Mouse (Mus musculus) kidney, postnatal 36 days (tissue): Measurements from ENCODE around the gene Atp5s.

Experiments
- DNase-seq, 2 experiments: peaks; one replicate each; pipeline ENCODE4 v3.0.0; 2021 to 2022; ENCODE audit warnings: mixed read lengths in 2 of 2

Gene Atp5s

DNA sequence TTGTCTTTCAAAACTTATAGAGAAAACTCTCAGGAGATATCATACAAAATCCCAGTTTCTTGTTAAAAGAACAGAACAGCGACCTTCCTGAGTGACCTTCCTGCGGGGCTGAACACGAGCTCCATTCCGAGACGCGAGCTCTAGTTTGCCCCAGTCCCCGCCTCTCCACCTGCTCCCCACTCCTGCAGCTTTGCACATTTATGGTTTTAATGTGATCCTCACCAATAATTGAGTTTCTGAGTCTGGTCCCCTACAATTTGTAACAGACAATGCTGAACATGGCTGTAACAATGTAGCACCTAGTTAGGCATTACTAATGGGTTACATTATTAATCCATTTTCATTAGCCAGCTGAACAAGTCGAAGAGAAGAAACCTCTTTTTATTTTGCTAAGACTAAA is 56.7 kb downstream of the Atp5s start:
- DNase-seq, result peak in 1 of 2 experiments; percentile 54

DNA sequence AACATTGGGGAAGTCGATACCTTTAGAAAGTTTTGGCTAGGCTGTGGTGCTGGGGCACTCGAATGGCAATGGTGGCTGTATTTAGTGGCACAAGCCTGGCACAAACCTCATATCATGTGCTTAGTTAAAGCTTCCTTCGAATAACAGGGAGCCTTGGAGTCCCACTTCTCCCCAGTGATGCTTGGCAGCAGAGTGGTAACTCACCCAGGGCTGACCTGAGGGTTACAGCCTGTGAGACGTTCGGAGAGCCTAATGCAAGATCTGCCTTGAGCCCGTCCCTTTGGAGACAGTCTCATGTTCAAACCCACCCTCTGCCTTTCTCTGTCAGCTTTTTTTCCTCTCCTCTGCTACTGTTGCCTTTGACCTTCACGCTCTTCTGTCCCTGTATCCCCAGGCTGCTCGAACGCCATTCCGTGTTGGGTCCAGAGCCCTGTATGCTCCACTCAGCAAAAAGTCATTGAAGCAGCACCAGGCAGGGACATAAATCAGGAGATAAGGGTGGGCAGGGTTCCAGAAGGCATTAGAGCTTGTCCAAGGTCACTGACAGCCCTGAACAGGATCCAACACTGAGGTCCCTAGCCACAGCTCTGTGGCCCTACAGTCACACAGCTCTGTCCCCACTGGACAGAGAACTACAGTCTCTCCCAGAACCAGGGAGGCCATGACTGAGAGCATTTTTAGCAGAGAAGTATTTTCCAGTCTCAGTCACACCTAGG is 57.3 kb downstream of the Atp5s start:
- DNase-seq, result peak; percentile 92 to 96

- DNase-seq, result peak; percentile 76 to 89
These were observed 58.7 kb downstream of the Atp5s start for GRCm38 (mm10) chr12:69783247-69784025.

GRCm38 (mm10) chr12:69785471-69785870 is 60.7 kb downstream of the Atp5s start:
- DNase-seq, result no peak

GRCm38 (mm10) chr12:69788380-69788779 is 63.6 kb downstream of the Atp5s start:
- peak in 1 of 2 experiments; percentile 44 for DNase-seq

DNA sequence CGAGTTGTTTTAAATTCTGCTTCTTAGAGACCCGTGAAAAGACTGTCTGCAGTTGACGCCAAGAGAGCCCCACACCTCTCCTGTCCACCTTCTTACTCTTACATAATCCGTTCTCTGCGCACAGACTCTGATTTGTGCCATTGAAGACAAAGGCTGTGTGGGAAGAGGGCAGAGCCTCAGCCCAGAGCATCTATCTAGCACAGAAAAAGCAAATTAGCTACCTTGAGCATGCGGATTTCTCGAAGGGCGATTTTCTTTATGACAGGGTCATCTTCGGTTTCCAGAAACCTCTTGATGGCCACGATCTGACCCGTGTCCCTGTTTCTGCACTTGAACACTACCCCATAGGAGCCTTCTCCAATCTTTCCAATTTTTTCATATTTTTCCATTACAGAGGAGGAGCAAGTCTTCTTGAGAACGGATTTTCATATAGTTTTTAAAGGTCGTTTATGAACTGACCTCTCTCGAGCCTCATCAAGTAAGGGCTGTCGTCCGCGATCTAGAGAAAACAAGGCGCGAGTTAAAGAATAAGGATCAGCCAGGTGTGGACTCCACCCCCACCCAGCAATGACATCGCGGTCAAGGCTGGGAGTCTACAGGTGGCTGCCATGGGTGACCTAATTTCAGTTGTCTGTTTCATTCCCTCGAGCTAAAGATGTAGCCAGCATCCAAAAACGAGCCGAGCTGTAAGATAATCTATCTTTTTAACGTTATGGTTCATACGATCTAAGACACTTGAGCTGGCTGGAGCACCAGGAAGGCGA is 65.2 kb downstream of the Atp5s start:
- DNase-seq, result peak; percentile 64 to 70

DNA sequence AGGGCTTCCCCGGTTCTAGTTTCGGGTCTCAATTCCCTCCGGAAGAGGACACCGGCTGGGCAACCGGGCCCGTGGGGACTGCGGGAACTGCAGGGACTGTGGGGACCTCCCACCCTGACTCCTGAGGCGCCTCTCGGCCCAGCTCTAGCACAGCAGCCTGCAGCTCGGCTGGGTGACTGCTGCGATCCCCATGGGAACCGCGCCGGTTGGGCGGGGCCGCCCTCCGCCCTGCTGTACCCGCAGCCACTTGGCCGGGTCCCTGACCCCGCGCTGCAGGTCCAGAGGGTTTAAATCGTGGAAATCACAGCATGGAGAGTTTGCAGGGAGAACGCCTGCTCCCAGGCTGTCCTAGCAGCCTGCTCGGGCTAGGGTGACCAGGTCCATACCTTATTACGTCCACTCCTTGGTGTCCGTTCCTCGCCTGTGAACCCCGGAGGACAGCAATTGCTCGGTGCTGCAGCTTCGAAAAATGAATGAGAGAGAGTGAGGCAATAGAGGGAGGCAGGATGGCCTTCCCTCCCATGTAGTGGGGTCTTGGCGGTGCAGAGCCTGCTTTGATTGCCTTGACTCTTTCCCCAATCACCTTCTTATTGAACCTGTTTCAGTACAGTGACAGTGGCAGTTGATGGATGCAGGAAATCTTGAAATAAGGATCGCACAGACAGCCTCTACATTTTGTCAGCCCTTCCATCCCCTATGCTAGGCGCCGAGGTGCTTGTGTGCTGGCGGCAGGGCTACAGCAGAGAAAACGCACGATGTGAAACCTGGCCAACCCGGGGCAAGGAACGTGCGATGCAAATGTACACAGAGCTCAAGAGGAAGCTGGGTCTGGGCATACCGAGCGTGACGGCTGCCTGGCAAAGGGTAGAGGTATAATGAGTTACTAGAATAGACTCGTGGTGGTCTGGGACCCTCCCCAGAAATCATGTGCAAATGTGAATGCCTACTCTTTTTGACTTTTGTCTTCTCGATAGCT is 66.1 kb downstream of the Atp5s start, which contains the start of gene Cdkl1:
TSS of gene Cdkl1 (minus strand) at position 738 of the 976 bp plus-strand sequence.
- peak; percentile 88 to 93 for DNase-seq
